Mouse (Mus musculus): Measurements from ENCODE around the gene Fbxo47. TPM values are rescaled to one million over a fixed set of nuclear protein-coding genes. Genes with fewer than 3 reads are reported as not detected.

The Fbxo47 gene
- polyA plus RNA-seq, 1 experiment from 2014 or later, result 0.78 TPM

DNA sequence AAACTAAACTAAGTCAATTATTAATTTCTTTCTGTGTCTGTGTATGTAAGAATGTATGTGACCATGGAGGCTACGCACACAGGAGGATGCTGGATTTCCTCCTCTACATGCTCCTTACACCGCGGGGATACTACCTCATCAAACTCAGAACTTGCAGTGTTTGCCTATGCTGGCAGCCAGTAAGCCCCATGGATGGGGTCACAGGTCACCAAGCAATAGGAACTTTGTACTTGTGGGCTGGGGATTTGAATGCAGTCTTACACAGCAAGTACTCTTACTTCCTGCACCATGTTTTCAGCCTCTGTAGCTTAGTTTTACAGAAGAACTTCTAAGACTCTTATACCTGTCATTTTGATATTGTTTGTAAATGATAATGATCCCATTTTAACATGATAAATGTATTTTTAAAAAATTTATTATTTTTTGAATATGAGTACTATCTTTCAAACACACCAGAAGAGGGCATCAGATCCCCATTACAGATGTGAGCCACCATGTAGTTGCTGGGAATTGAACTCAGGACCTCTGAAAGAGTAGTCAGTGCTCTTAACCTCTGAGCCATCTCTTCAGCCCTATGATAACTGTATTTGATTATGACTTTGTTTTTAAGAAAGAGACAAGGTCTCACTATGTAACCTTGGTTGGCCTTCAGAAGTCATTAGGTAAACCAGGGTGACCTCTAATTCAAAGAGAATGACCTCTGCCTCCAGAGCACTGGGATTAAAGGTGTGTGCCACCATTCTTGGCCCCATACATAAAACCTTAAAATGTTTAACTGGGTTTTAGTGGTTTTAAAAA is 17.7 kb downstream of the Fbxo47 start:
- Histone ChIP-seq H3K4me2 (ENCODE audit: low read length) (no peak overlapping the region), H3K9me3 (replicated peaks; ENCODE audit: control insufficient read depth, low read length, poor library complexity, severe bottlenecking) (no peaks in the 10 kb centered on the region), H3K4me1 (ENCODE audit: control insufficient read depth, insufficient read depth, low read length) (no peaks in the 10 kb centered on the region), H3K36me3 (ENCODE audit: control insufficient read depth, insufficient read depth, low read length) (no peaks in the 10 kb centered on the region), H3K4me3 (ENCODE audit: low read depth, low read length) (no peak overlapping the region), H3K27me3 (ENCODE audit: control insufficient read depth, insufficient read depth, low read depth, low read length) (no peaks in the 10 kb centered on the region), H3K9ac (ENCODE audit: low read depth, low read length) (no peak overlapping the region), H3K27ac (ENCODE audit: low read length) (no peak overlapping the region)
- WGBS, result 88% methylated on average over 3 of the region's 3 CpGs
- ATAC-seq, result no peak

DNA sequence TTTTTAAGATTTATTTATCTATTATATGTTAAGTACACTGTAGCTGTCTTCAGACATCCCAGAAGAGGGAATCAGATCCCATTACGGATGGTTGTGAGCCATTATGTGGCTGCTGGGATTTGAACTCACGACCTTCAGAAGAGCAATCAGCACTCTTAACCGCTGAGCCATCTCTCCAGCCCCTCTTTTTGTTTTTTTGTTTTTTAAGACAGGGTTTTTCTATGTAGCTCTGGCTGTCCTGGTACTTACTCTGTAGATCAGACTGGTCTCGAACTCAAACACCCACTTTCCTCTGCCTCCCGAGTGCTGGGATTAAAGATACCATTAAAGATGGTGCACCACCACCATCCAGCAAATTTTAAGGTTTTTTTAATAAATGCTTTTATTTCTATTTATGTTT is 18.5 kb downstream of the Fbxo47 start:
- H3K36me3 ChIP-seq (ENCODE audit: control insufficient read depth, insufficient read depth, low read length), result no peaks in the 10 kb centered on the region
- H3K9me3 ChIP-seq (replicated peaks; ENCODE audit: control insufficient read depth, low read length, poor library complexity, severe bottlenecking), result no peaks in the 10 kb centered on the region
- no peak overlapping the region for H3K27ac ChIP-seq (ENCODE audit: low read length)
- no peaks in the 10 kb centered on the region for H3K27me3 ChIP-seq (ENCODE audit: control insufficient read depth, insufficient read depth, low read depth, low read length)
- no peak overlapping the region for H3K4me3 ChIP-seq (ENCODE audit: low read depth, low read length)
- ATAC-seq, result no peak
- no peaks in the 10 kb centered on the region for H3K4me1 ChIP-seq (ENCODE audit: control insufficient read depth, insufficient read depth, low read length)
- no peak overlapping the region for H3K4me2 ChIP-seq (ENCODE audit: low read length)
- WGBS, result 90% methylated on average over 5 of the region's 5 CpGs
- H3K9ac ChIP-seq (ENCODE audit: low read depth, low read length), result no peak overlapping the region

DNA sequence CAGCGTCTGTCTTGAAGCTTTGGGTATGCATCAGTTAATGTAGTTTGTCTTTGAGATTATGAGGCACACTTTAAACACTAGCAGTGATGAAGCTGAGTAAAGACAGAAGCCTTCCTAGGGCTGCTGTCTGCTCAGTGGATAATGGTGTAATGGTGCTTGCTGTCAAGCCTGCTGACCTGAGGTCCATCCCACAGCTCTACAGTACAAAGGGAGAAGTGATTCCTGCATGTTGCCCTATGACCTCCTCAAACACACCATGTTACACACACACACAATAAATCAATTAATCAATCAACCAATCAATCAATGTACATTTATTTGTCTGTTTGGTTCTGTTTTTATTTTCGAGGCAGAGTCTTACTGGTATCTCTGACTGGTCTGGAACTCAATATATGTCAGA is 21.8 kb downstream of the Fbxo47 start:
- Histone ChIP-seq H3K27ac (ENCODE audit: low read length) (no peak overlapping the region), H3K36me3 (ENCODE audit: control insufficient read depth, insufficient read depth, low read length) (no peaks in the 10 kb centered on the region), H3K9ac (ENCODE audit: low read depth, low read length) (no peak overlapping the region), H3K27me3 (ENCODE audit: control insufficient read depth, insufficient read depth, low read depth, low read length) (no peaks in the 10 kb centered on the region), H3K9me3 (replicated peaks; ENCODE audit: control insufficient read depth, low read length, poor library complexity, severe bottlenecking) (no peaks in the 10 kb centered on the region), H3K4me3 (ENCODE audit: low read depth, low read length) (no peak overlapping the region), H3K4me1 (ENCODE audit: control insufficient read depth, insufficient read depth, low read length) (no peaks in the 10 kb centered on the region), H3K4me2 (ENCODE audit: low read length) (no peak overlapping the region)
- WGBS, result 83% methylated on average over 2 of the region's 2 CpGs
- ATAC-seq, result no peak

DNA sequence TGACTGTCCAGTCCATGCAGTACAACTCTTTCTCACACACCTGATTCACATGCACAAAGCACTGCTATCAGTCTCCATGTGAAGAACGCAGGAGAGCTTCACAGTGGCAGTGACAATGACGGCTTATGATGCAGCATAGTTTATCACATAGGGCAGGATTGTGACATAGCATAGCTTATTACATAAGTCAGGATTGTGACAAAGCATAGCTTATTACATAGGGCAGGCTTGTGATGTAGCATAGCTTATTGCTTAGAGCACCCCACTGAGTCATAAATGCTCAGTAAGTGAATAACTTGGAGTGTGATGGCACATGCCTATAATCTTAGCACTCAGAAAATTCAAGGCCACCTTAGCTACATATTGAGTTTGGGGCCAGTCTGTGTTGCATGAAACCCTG is 28.5 kb downstream of the Fbxo47 start:
- WGBS, result 88% methylated on average over 2 of the region's 2 CpGs
- Histone ChIP-seq H3K9ac (ENCODE audit: low read depth, low read length) (no peak overlapping the region), H3K4me3 (ENCODE audit: low read depth, low read length) (no peak overlapping the region), H3K4me2 (ENCODE audit: low read length) (no peak overlapping the region), H3K9me3 (replicated peaks; ENCODE audit: control insufficient read depth, low read length, poor library complexity, severe bottlenecking) (no peaks in the 10 kb centered on the region), H3K36me3 (ENCODE audit: control insufficient read depth, insufficient read depth, low read length) (no peaks in the 10 kb centered on the region), H3K27ac (ENCODE audit: low read length) (no peak overlapping the region), H3K4me1 (ENCODE audit: control insufficient read depth, insufficient read depth, low read length) (no peaks in the 10 kb centered on the region), H3K27me3 (ENCODE audit: control insufficient read depth, insufficient read depth, low read depth, low read length) (no peaks in the 10 kb centered on the region)
- no peak for ATAC-seq

DNA sequence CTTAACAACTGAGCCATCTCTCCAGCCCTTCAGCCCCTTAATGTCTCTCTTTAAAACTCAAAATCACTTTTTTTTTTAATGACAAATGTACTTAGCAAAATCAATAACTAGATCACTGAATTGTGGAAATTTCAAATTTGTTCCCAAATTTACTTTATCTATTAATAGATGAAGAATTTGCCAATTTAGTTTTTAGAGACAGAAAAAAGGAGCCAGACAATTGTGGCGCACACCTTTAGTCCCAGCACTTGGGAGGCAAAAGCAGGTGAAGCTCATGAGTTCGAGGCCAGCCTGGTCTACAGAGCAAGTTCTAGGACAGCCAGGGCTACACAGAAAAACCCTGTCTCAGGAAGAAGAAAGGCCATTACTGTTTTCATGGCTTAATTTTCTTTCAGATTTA is 32.4 kb downstream of the Fbxo47 start:
- ATAC-seq, result no peak
- Histone ChIP-seq H3K9me3 (replicated peaks; ENCODE audit: control insufficient read depth, low read length, poor library complexity, severe bottlenecking) (no peaks in the 10 kb centered on the region), H3K36me3 (ENCODE audit: control insufficient read depth, insufficient read depth, low read length) (no peaks in the 10 kb centered on the region), H3K4me1 (ENCODE audit: control insufficient read depth, insufficient read depth, low read length) (no peaks in the 10 kb centered on the region), H3K9ac (ENCODE audit: low read depth, low read length) (no peak overlapping the region), H3K4me2 (ENCODE audit: low read length) (no peak overlapping the region), H3K27me3 (ENCODE audit: control insufficient read depth, insufficient read depth, low read depth, low read length) (no peaks in the 10 kb centered on the region), H3K4me3 (ENCODE audit: low read depth, low read length) (no peak overlapping the region), H3K27ac (ENCODE audit: low read length) (no peak overlapping the region)
- 93% methylated on average over 2 of the region's 2 CpGs for WGBS

DNA sequence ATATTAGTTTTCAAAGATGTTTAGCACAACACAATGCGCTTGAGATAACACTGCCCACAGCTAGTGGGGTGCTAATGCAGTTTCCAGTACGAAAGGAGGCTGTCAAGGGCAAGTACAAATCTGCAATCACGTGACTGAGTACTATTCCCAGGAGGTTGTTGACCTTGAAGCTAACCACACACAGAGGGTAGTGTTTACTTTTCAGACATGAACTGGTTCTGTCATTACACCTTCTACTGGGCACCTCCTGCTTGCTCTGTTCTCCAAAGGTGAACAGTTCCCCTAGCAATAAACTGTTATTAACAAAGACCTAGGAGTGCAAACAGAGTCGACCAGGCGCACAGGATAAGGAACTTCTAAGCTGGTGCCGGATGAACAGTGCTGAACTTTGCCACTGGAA is 33.6 kb downstream of the Fbxo47 start:
- Histone ChIP-seq H3K27ac (ENCODE audit: low read length) (no peak overlapping the region), H3K36me3 (ENCODE audit: control insufficient read depth, insufficient read depth, low read length) (no peaks in the 10 kb centered on the region), H3K27me3 (ENCODE audit: control insufficient read depth, insufficient read depth, low read depth, low read length) (no peaks in the 10 kb centered on the region), H3K9ac (ENCODE audit: low read depth, low read length) (no peak overlapping the region), H3K4me3 (ENCODE audit: low read depth, low read length) (no peak overlapping the region), H3K4me2 (ENCODE audit: low read length) (no peak overlapping the region), H3K9me3 (replicated peaks; ENCODE audit: control insufficient read depth, low read length, poor library complexity, severe bottlenecking) (no peaks in the 10 kb centered on the region), H3K4me1 (ENCODE audit: control insufficient read depth, insufficient read depth, low read length) (no peaks in the 10 kb centered on the region)
- ATAC-seq, result no peak
- 71% methylated on average over 6 of the region's 6 CpGs for WGBS

DNA sequence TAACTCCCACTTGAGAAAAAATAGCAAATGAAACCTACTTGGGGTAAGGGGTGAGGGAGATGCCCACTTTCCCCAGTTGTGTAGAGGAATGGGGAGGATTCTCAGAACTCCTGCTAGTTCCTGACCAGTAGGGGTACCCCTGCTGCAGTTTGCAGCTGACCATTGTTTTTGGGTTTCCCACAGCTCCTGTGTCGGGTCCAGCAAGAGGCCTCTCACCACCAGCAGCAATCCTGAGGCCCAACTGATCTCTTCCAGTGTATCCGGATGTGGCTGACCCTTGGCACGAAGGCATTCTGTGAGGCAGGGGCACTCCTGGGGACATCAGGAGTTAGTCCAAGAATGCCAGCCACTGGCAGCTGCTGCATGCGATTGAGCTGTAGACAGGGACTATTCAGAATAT is 42.0 kb downstream of the Fbxo47 start:
- no peaks in the 10 kb centered on the region for H3K9me3 ChIP-seq (replicated peaks; ENCODE audit: control insufficient read depth, low read length, poor library complexity, severe bottlenecking)
- H3K4me2 ChIP-seq (ENCODE audit: low read length), result peak overlapping the region; percentile 67
- H3K4me3 ChIP-seq (ENCODE audit: low read depth, low read length), result peak overlapping the region; percentile 49
- peak overlapping the region; percentile 60 for H3K9ac ChIP-seq (ENCODE audit: low read depth, low read length)
- H3K27me3 ChIP-seq (ENCODE audit: control insufficient read depth, insufficient read depth, low read depth, low read length), result no peaks in the 10 kb centered on the region
- 14% methylated on average over 4 of the region's 4 CpGs for WGBS
- peaks cover 12% of the 10 kb centered on the region for H3K4me1 ChIP-seq (ENCODE audit: control insufficient read depth, insufficient read depth, low read length)
- H3K27ac ChIP-seq (ENCODE audit: low read length), result peak overlapping the region; percentile 86
- H3K36me3 ChIP-seq (ENCODE audit: control insufficient read depth, insufficient read depth, low read length), result peaks cover 3% of the 10 kb centered on the region
- no peak for ATAC-seq

DNA sequence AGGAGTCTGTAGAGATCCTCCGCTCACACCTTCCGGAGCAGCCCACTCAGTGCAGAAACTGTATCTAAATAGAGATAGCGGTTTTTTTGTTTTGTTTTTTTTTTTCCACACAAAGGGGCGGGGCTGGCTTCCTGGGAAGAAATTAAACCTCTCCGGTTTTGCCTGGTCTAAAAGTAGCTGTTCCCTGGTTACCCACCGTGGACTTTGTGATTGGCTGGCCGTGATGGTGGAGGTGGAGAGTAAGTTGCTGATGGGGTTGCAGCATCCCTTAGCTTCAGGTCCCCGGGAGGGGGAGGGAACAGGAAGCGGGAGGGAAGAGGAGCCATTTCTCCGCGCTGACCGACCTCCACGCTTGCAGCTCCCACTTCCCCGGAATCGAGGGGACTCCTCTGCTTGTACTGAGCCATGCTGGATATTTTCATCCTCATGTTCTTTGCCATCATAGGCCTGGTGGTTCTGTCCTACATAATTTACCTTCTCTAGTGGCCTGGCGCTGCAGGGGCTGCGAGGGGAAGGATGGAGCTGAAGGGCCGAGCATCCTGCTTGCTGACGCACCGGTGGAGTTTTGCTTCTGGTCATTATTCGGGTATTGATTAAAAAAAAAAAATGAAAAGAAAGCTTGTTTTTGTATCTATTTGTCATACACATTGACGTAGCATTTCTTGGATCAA is 42.8 kb downstream of the Fbxo47 start:
- H3K4me1 ChIP-seq (ENCODE audit: control insufficient read depth, insufficient read depth, low read length), result peaks cover 12% of the 10 kb centered on the region
- no peaks in the 10 kb centered on the region for H3K27me3 ChIP-seq (ENCODE audit: control insufficient read depth, insufficient read depth, low read depth, low read length)
- under 1% methylated on average over 22 of the region's 22 CpGs for WGBS
- H3K4me3 ChIP-seq (ENCODE audit: low read depth, low read length), result peak overlapping the region; percentile 49
- peak overlapping the region; percentile 65 for H3K9ac ChIP-seq (ENCODE audit: low read depth, low read length)
- no peaks in the 10 kb centered on the region for H3K9me3 ChIP-seq (replicated peaks; ENCODE audit: control insufficient read depth, low read length, poor library complexity, severe bottlenecking)
- H3K36me3 ChIP-seq (ENCODE audit: control insufficient read depth, insufficient read depth, low read length), result peaks cover 3% of the 10 kb centered on the region
- peak overlapping the region; percentile 67 for H3K4me2 ChIP-seq (ENCODE audit: low read length)
- peak; percentile 94 for ATAC-seq
- peak overlapping the region; percentile 86 for H3K27ac ChIP-seq (ENCODE audit: low read length)

DNA sequence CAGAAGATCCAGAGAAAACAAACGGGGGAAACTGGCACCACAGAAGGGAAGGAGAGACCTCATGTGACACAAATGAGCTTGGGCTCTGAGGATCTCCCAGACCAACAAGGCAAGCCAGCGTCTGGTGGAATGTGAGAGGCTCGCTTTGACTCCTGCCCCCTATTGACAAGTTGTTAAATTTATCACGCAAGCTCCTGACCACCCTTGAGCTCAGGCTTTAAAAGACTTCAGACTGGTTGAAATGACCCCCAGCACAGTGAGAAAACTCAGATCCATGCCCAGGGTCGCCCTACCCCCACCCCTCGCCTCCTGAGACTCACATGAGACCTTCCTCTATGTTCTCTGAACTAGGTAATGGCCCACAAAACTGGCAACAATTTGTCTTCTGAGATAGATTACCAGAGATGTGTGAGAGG is 43.4 kb downstream of the Fbxo47 start, which contains the start of gene B230217C12Rik:
Gene B230217C12Rik, plus strand, starts transcription at position 242 of the 416 bp plus-strand sequence.
- no peaks in the 10 kb centered on the region for H3K27me3 ChIP-seq (ENCODE audit: control insufficient read depth, insufficient read depth, low read depth, low read length)
- ATAC-seq, result peak; percentile 69
- H3K4me2 ChIP-seq (ENCODE audit: low read length), result peak within 1 kb of the TSS; percentile 67
- peak within 1 kb of the TSS; percentile 49 for H3K4me3 ChIP-seq (ENCODE audit: low read depth, low read length)
- H3K36me3 ChIP-seq (ENCODE audit: control insufficient read depth, insufficient read depth, low read length), result peaks cover 3% of the 10 kb centered on the region
- 0% methylated on average over 6 of the region's 6 CpGs for WGBS
- peaks cover 12% of the 10 kb centered on the region for H3K4me1 ChIP-seq (ENCODE audit: control insufficient read depth, insufficient read depth, low read length)
- H3K27ac ChIP-seq (ENCODE audit: low read length), result peak within 1 kb of the TSS; percentile 86
- H3K9ac ChIP-seq (ENCODE audit: low read depth, low read length), result peak within 1 kb of the TSS; percentile 65
- no peaks in the 10 kb centered on the region for H3K9me3 ChIP-seq (replicated peaks; ENCODE audit: control insufficient read depth, low read length, poor library complexity, severe bottlenecking)

Measured in midbrain, embryonic 16.5 days (tissue).